Mouse (Mus musculus): ENCODE data around the gene Hps4.

GRCm38 (mm10) chr5:112335473-112335872 lies 7.4 kb upstream of the Hps4 start:
- peak; percentile 63 for TF ChIP-seq CTCF (IDR thresholded peaks at IDR 0.05; ENCODE audit: extremely low read depth, insufficient read depth, low read length)
- no peak for TF ChIP-seq POLR2A (IDR thresholded peaks at IDR 0.05; ENCODE audit: extremely low read depth, insufficient read depth, low read length)
